Mouse (Mus musculus) MEL (cell line): ENCODE measurements around the gene Rpl7l1. TPM values are rescaled to one million over a fixed set of nuclear protein-coding genes. Genes with fewer than 3 reads are reported as not detected.

Experiments
- DNase-seq: peaks from one replicate; pipeline ENCODE4 v3.0.0; 2011; ENCODE audit warnings: low read depth, low spot score
- H3K27ac ChIP-seq: 2 replicates; pipeline ENCODE4 v1.5.1; 2012; ENCODE audit warnings: low read depth, mild to moderate bottlenecking, control low read depth, low read length, moderate library complexity; ENCODE audit not compliant: control insufficient read depth
- H3K27me3 ChIP-seq, 2 experiments: fragments of 150-350 bp in 1 of 2; sonication (generic) in 1 of 2; 2 replicates each; pipeline ENCODE4 v1.6.1; 2012; ENCODE audit warnings: low read length in 2 of 2, mild to moderate bottlenecking in 2 of 2, improper control_type of control experiment in 1 of 2, moderate library complexity in 1 of 2; ENCODE audit not compliant: insufficient read depth in 2 of 2, control insufficient read depth in 1 of 2
- H3K36me3 ChIP-seq, 2 experiments: 2 replicates each; pipeline ENCODE4 v1.6.1; 2012 to 2014; ENCODE audit warnings: low read length in 2 of 2, improper control_type of control experiment in 1 of 2, inconsistent platforms in 1 of 2, mild to moderate bottlenecking in 1 of 2; ENCODE audit not compliant: insufficient read depth in 2 of 2, control insufficient read depth in 1 of 2
- H3K4me1 ChIP-seq, 2 experiments: fragments of 150-350 bp in 1 of 2; sonication (generic) in 1 of 2; 2 replicates each; pipeline ENCODE4 v1.6.1; 2012; ENCODE audit warnings: low read length in 2 of 2, improper control_type of control experiment in 1 of 2, mild to moderate bottlenecking in 1 of 2; ENCODE audit not compliant: insufficient read depth in 2 of 2, control insufficient read depth in 1 of 2
- H3K4me3 ChIP-seq, 2 experiments: fragments of 150-350 bp in 1 of 2; sonication (generic) in 1 of 2; 2 replicates each; pipeline ENCODE4 v1.5.1; 2012; ENCODE audit warnings: low read depth in 2 of 2, low read length in 2 of 2, mild to moderate bottlenecking in 2 of 2, moderate library complexity in 2 of 2, control low read depth in 1 of 2, improper control_type of control experiment in 1 of 2; ENCODE audit not compliant: control insufficient read depth in 1 of 2, insufficient read depth in 1 of 2
- H3K79me2 ChIP-seq: 2 replicates; pipeline ENCODE4 v1.6.1; 2012; ENCODE audit warnings: mild to moderate bottlenecking, low read length, moderate library complexity; ENCODE audit not compliant: control insufficient read depth, poor library complexity, insufficient read depth
- H3K9ac ChIP-seq: 2 replicates; pipeline ENCODE4 v1.6.1; 2012; ENCODE audit warnings: low read depth, mild to moderate bottlenecking, control low read depth, low read length, moderate library complexity; ENCODE audit not compliant: control insufficient read depth, poor library complexity, severe bottlenecking
- H3K9me3 ChIP-seq: fragments of 150-350 bp; sonication (generic); replicated peaks from 2 replicates; pipeline ENCODE4 v1.6.1; 2012; ENCODE audit warnings: mild to moderate bottlenecking, low read length, improper control_type of control experiment, moderate library complexity; ENCODE audit not compliant: insufficient read depth
- BHLHE40 ChIP-seq: IDR thresholded peaks from 2 replicates; pipeline ENCODE4 v1.6.1; 2012; ENCODE audit warnings: low read depth, mild to moderate bottlenecking, inconsistent platforms, low read length, improper control_type of control experiment, borderline replicate concordance
- CHD1 ChIP-seq: IDR thresholded peaks from 2 replicates; pipeline ENCODE4 v1.6.1; 2012; ENCODE audit warnings: low read depth, mild to moderate bottlenecking, inconsistent platforms, low read length, improper control_type of control experiment
- CHD2 ChIP-seq: IDR thresholded peaks from 2 replicates; pipeline ENCODE4 v1.6.1; 2011; ENCODE audit warnings: low read length, improper control_type of control experiment
- CTCF ChIP-seq, 3 experiments: IDR thresholded peaks in 2 of 3; conservative IDR thresholded peaks in 1 of 3; 2 replicates each; pipeline ENCODE4 v1.5.1; 2011 to 2012; ENCODE audit warnings: low read length in 3 of 3, low read depth in 2 of 3, mild to moderate bottlenecking in 2 of 3, improper control_type of control experiment in 1 of 3, inconsistent platforms in 1 of 3, mixed read lengths in 1 of 3, moderate library complexity in 1 of 3; ENCODE audit not compliant: control insufficient read depth in 1 of 3, insufficient read depth in 1 of 3, poor library complexity in 1 of 3, severe bottlenecking in 1 of 3
- E2F4 ChIP-seq: IDR thresholded peaks from 2 replicates; pipeline ENCODE4 v1.6.1; 2011; ENCODE audit warnings: low read depth, low read length, improper control_type of control experiment, borderline replicate concordance
- EP300 ChIP-seq, 2 experiments: IDR thresholded peaks; 2 replicates each; pipeline ENCODE4 v1.6.1; 2011; ENCODE audit warnings: improper control_type of control experiment in 2 of 2, low read length in 2 of 2, low read depth in 1 of 2, mild to moderate bottlenecking in 1 of 2
- ETS1 ChIP-seq: IDR thresholded peaks from 2 replicates; pipeline ENCODE4 v1.6.1; 2012; ENCODE audit warnings: low read depth, mild to moderate bottlenecking, inconsistent platforms, low read length, improper control_type of control experiment, moderate library complexity
- GABPA ChIP-seq: IDR thresholded peaks from 2 replicates; pipeline ENCODE4 v1.6.1; 2012; ENCODE audit warnings: low read depth, mild to moderate bottlenecking, inconsistent platforms, low read length, improper control_type of control experiment, moderate library complexity
- GATA1 ChIP-seq: IDR thresholded peaks from 2 replicates; pipeline ENCODE4 v1.6.1; 2011; ENCODE audit warnings: low read depth, low read length, improper control_type of control experiment
- HCFC1 ChIP-seq: IDR thresholded peaks from 2 replicates; pipeline ENCODE4 v1.6.1; 2012; ENCODE audit warnings: low read depth, mild to moderate bottlenecking, inconsistent platforms, low read length, improper control_type of control experiment, moderate library complexity
- KAT2A ChIP-seq: conservative IDR thresholded peaks from 2 replicates; pipeline ENCODE4 v1.6.1; 2012; ENCODE audit warnings: low read depth, low read length, improper control_type of control experiment, inconsistent platforms
- MAFK ChIP-seq: IDR thresholded peaks from 2 replicates; pipeline ENCODE4 v1.6.1; 2011; ENCODE audit warnings: low read depth, mild to moderate bottlenecking, low read length, improper control_type of control experiment, borderline replicate concordance
- MEF2A ChIP-seq: IDR thresholded peaks from 2 replicates; pipeline ENCODE4 v1.6.1; 2014; ENCODE audit warnings: low read depth, mild to moderate bottlenecking, inconsistent platforms, low read length, improper control_type of control experiment; ENCODE audit not compliant: poor library complexity, insufficient replicate concordance, severe bottlenecking; ENCODE audit errors: extremely low read depth
- MXI1 ChIP-seq: IDR thresholded peaks from 2 replicates; pipeline ENCODE4 v1.6.1; 2011; ENCODE audit warnings: mild to moderate bottlenecking, low read depth, low read length, improper control_type of control experiment
- MYB ChIP-seq: IDR thresholded peaks from 2 replicates; pipeline ENCODE4 v1.6.1; 2011; ENCODE audit warnings: mild to moderate bottlenecking, low read depth, low read length, improper control_type of control experiment
- NRF1 ChIP-seq: IDR thresholded peaks from 2 replicates; pipeline ENCODE4 v1.6.1; 2014; ENCODE audit warnings: low read depth, mild to moderate bottlenecking, inconsistent platforms, low read length, improper control_type of control experiment, moderate library complexity; ENCODE audit not compliant: poor library complexity, insufficient read depth, severe bottlenecking
- POLR2A ChIP-seq, 2 experiments: IDR thresholded peaks; 2 replicates each; pipeline ENCODE4 v1.6.1; 2011 to 2012; ENCODE audit warnings: low read length in 2 of 2, mild to moderate bottlenecking in 2 of 2, control low read depth in 1 of 2, improper control_type of control experiment in 1 of 2, low read depth in 1 of 2, moderate library complexity in 1 of 2; ENCODE audit not compliant: control insufficient read depth in 1 of 2, insufficient read depth in 1 of 2, poor library complexity in 1 of 2
- POLR2AphosphoS5 ChIP-seq: IDR thresholded peaks from 2 replicates; pipeline ENCODE4 v1.6.1; 2012; ENCODE audit warnings: low read depth, borderline replicate concordance, mild to moderate bottlenecking, inconsistent platforms, low read length, moderate library complexity, mixed read lengths
- SIN3A ChIP-seq: IDR thresholded peaks from 2 replicates; pipeline ENCODE4 v1.6.1; 2012; ENCODE audit warnings: low read length, improper control_type of control experiment, inconsistent platforms
- SMC3 ChIP-seq: IDR thresholded peaks from 2 replicates; pipeline ENCODE4 v1.6.1; 2011; ENCODE audit warnings: low read depth, low read length, improper control_type of control experiment
- TCF12 ChIP-seq: IDR thresholded peaks from 2 replicates; pipeline ENCODE4 v1.6.1; 2014; ENCODE audit warnings: low read depth, mild to moderate bottlenecking, inconsistent platforms, low read length, improper control_type of control experiment, moderate library complexity
- UBTF ChIP-seq: IDR thresholded peaks from 2 replicates; pipeline ENCODE4 v1.6.1; 2012; ENCODE audit warnings: low read depth, mild to moderate bottlenecking, inconsistent platforms, low read length, improper control_type of control experiment, moderate library complexity, borderline replicate concordance; ENCODE audit not compliant: insufficient read depth
- USF1 ChIP-seq: IDR thresholded peaks from 2 replicates; pipeline ENCODE4 v1.6.1; 2014; ENCODE audit warnings: low read depth, mild to moderate bottlenecking, inconsistent platforms, low read length, improper control_type of control experiment, moderate library complexity
- USF2 ChIP-seq, 2 experiments: IDR thresholded peaks; 2 replicates each; pipeline ENCODE4 v1.6.1; 2011 to 2012; ENCODE audit warnings: improper control_type of control experiment in 2 of 2, low read length in 2 of 2, borderline replicate concordance in 1 of 2, inconsistent platforms in 1 of 2, low read depth in 1 of 2, mild to moderate bottlenecking in 1 of 2; ENCODE audit not compliant: insufficient read depth in 1 of 2
- ZC3H11A ChIP-seq: IDR thresholded peaks from 2 replicates; pipeline ENCODE4 v1.6.1; 2012; ENCODE audit warnings: low read depth, mild to moderate bottlenecking, inconsistent platforms, low read length, improper control_type of control experiment
- ZKSCAN1 ChIP-seq: IDR thresholded peaks from 2 replicates; pipeline ENCODE4 v1.6.1; 2012; ENCODE audit warnings: low read depth, mild to moderate bottlenecking, inconsistent platforms, low read length, improper control_type of control experiment, moderate library complexity
- ZMIZ1 ChIP-seq: IDR thresholded peaks from 2 replicates; pipeline ENCODE4 v1.6.1; 2012; ENCODE audit warnings: low read depth, mild to moderate bottlenecking, inconsistent platforms, low read length, improper control_type of control experiment, moderate library complexity
- ZNF384 ChIP-seq: IDR thresholded peaks from 2 replicates; pipeline ENCODE4 v1.6.1; 2012; ENCODE audit warnings: low read depth, mild to moderate bottlenecking, inconsistent platforms, low read length, improper control_type of control experiment
- polyA plus RNA-seq, 2 experiments: library from polyadenylated mRNA; stranded (reverse) in 1 of 2; unstranded in 1 of 2; fragments of >175 nt in 1 of 2; fragments of >200 nt in 1 of 2; gene quantifications; 2 replicates each; pipeline versions ENCODE4 v1.2.1 to v1.2.4; 2012; ENCODE audit warnings: low replicate concordance in 2 of 2, low read depth in 1 of 2; ENCODE audit not compliant: insufficient read length in 2 of 2, insufficient read depth in 1 of 2, missing spikeins in 1 of 2
- total RNA-seq: library from RNA; depleted of rRNA; stranded (reverse); fragments of 300-350 nt; gene quantifications from 2 replicates; pipeline ENCODE4 v1.2.3, GENCODE M21; 2012

Gene Rpl7l1
- total and polyA plus RNA-seq, 3 experiments: 166 to 342 (median 174) TPM

DNA sequence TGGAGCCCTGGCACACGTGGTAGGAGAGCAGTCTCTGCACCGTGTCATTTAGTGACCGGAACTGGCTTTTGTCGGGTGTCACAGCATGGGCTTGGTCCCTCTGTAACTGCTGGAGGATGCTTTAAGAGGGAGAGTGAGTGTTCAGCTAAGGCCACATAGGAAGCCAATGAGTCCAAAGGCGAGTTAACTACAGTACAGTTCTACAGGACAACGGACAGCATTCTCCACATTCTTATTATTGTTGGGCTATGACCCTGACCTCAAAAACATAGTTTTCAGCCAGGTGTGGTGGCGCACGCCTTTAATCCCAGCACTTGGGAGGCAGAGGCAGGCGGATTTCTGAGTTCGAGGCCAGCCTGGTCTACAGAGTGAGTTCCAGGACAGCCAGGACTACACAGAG, 25.9 kb upstream of the Rpl7l1 start:
- no peak for DNase-seq
- H3K4me1 ChIP-seq: no peaks in the 10 kb centered on the region
- H3K27ac ChIP-seq: no peak overlapping the region
- no peaks in the 10 kb centered on the region for H3K9me3 ChIP-seq
- no peak overlapping the region for H3K9ac ChIP-seq
- no peaks in the 10 kb centered on the region; a peak in 1 of 4 replicates for H3K36me3 ChIP-seq
- no peaks in the 10 kb centered on the region for H3K79me2 ChIP-seq
- H3K27me3 ChIP-seq: no peaks in the 10 kb centered on the region
- TF ChIP-seq SIN3A: no peak
- TF ChIP-seq MYB: no peak
- no peak for TF ChIP-seq MAFK
- TF ChIP-seq EP300 (IDR thresholded peaks at IDR 0.05; ENCODE audit: low read depth in 1 of 2, low read length in 2 of 2): no peak
- TF ChIP-seq GATA1: no peak
- TF ChIP-seq E2F4: no peak
- no peak for TF ChIP-seq MEF2A
- TF ChIP-seq GABPA: no peak
- TF ChIP-seq ZC3H11A: no peak
- no peak for TF ChIP-seq MXI1
- no peak for TF ChIP-seq HCFC1
- TF ChIP-seq SMC3: no peak
- no peak for TF ChIP-seq CHD2
- no peak for TF ChIP-seq POLR2AphosphoS5
- TF ChIP-seq KAT2A: no peak
- TF ChIP-seq USF1: no peak
- no peak for TF ChIP-seq UBTF
- no peak for TF ChIP-seq ZNF384
- H3K4me3 ChIP-seq: no peak overlapping the region

- Histone ChIP-seq H3K27ac (no peak overlapping the region), H3K4me3 (no peak overlapping the region), H3K27me3 (no peaks in the 10 kb centered on the region), H3K79me2 (no peaks in the 10 kb centered on the region), H3K36me3 (no peaks in the 10 kb centered on the region; a peak in 1 of 4 replicates), H3K9me3 (no peaks in the 10 kb centered on the region), H3K9ac (no peak overlapping the region), H3K4me1 (no peaks in the 10 kb centered on the region)
- no peak for DNase-seq
- TF ChIP-seq HCFC1 (no peak), KAT2A (no peak), POLR2A (IDR thresholded peaks at IDR 0.05; ENCODE audit: control insufficient read depth in 1 of 2, insufficient read depth in 1 of 2, low read depth in 1 of 2, low read length in 2 of 2, poor library complexity in 1 of 2) (no peak), TCF12 (no peak), NRF1 (no peak), ZMIZ1 (no peak), CTCF (IDR thresholded peaks at IDR 0.05 in 2 of 3, conservative IDR thresholded peaks at IDR 0.05 in 1 of 3; ENCODE audit: control insufficient read depth in 1 of 3, insufficient read depth in 1 of 3, low read depth in 2 of 3, low read length in 3 of 3, poor library complexity in 1 of 3, severe bottlenecking in 1 of 3) (no peak), SMC3 (no peak), MAFK (no peak), POLR2AphosphoS5 (no peak), ETS1 (no peak), BHLHE40 (no peak), ZKSCAN1 (no peak), USF2 (IDR thresholded peaks at IDR 0.05; ENCODE audit: borderline replicate concordance in 1 of 2, insufficient read depth in 1 of 2, low read depth in 1 of 2, low read length in 2 of 2) (no peak), GABPA (no peak), CHD1 (no peak), MYB (no peak), ZNF384 (no peak)
These were observed 19.3 kb upstream of the Rpl7l1 start for GRCm38 (mm10) chr17:46801761-46802160.
